Mouse (Mus musculus) layer of hippocampus, postnatal 25 days (tissue): ENCODE results near the gene Fhl3. TPM values are rescaled to one million over a fixed set of nuclear protein-coding genes. Genes with fewer than 3 reads are reported as not detected.
A peak's percentile ranks its signal among the peaks of the same experiment; 100 is the strongest.
"Not testable (repeated sequence)": the region's sequence is repeated elsewhere in the genome, so short reads cannot be mapped to it uniquely, and the experiment has no call there.

Experiments
- DNase-seq, 2 experiments: peaks; one replicate each; pipeline ENCODE4 v3.0.0; 2022; ENCODE audit warnings: mixed read lengths in 2 of 2, low spot score in 1 of 2; ENCODE audit errors: extremely low spot score in 1 of 2
- total RNA-seq, 2 experiments: library from RNA; stranded (reverse); gene quantifications; 2 replicates each; pipeline ENCODE4 v1.2.3; 2021

Fhl3 gene
- total RNA-seq, 2 experiments from 2014 or later = 2.3 to 2.8 TPM

GRCm38 (mm10) chr4:124708200-124708517 lies 7.7 kb downstream of the Fhl3 start:
- DNase-seq = not testable (repeated sequence)

DNA sequence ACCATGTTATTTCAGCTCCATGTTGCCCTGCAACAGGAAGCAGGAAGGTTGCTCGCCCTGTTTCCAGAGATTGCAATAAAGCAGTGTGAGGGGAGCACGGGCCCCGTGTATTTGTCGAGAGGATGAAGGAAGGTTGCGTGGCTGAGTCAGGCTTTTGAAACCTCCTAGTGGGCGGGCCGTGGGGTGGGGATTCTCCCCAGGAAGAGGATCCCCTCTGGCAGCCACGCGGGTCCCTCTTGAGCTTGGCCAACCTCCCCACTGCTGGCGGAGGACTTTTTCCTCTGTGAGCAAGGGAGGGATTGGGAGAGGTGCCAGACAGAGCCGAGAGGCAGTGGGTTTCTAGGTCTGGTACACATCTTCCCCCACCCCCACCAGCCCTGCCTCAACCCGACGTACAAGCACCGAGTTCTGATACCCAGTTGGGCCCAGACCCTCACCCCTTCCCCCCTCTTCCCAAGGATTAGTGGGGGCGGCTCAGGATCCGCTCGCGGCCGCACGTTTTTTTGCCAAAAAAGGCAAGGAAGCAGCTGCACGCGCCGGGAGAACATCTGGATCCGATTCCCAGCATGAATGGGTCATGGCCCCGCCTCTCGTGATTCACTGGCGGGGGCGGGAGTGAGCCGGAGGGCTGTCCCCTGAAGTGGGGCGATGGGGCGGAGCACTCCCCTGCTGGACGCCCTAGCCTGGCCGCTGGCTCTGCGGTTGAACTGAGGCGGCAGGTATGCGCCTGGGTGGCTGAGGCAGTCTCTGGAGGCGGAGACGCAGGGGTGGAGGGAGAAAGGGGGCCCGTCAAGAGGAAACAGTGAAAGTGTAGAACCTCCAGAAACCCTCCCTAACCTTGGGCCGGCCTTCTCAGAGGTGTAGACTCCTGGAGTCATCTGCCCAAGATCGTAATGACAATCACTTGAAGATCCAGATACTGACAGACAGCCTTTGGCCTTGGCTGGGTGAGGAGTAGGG lies 8.3 kb downstream of the Fhl3 start:
- peak; percentile 41 to 52 for DNase-seq

GRCm38 (mm10) chr4:124709961-124710446 lies 9.5 kb downstream of the Fhl3 start:
- no peak for DNase-seq

- no peak for DNase-seq
Observed at GRCm38 (mm10) chr4:124710776-124711291, 10.3 kb downstream of the Fhl3 start.

DNA sequence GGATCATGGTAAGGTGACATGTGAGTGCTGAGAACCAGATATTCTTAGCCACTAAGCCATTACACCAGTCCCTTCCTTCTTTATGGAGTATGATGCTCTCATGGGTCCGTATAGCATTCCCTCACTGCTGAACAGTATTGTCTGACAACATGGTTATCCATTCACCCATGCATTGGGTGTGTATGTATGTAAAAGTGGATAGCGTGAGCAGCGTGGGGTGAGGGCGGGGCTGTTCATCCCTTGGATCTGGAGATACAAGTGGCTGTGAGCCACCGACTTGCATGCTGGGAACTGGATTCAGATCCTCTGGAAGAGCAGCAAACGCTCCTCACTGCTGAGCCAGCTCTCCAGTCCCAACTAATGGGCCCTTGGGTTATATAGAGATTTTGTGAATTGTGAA lies 12.1 kb downstream of the Fhl3 start:
- no peak for DNase-seq

DNA sequence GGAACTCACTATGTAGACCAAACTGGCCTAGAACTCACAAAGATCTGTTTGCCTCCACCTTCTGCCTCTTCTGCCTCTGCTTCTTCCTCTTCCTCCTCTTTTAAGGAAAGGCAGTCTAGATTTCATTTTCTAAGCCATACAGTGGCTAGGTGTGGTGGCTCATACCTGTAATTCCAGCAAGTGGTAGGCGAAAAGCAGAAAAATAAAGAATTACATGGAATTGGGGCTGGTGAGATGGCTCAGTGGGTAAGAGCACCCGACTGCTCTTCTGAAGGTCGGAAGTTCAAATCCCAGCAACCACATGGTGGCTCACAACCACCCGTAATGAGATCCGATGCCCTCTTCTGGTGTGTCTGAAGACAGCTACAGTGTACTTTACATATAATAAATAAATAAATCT lies 13.3 kb downstream of the Fhl3 start:
- not testable (repeated sequence) for DNase-seq

GRCm38 (mm10) chr4:124714545-124715481 lies 14.3 kb downstream of the Fhl3 start, which contains the start of gene Sf3a3:
Gene Sf3a3 (plus strand): TSS chr4:124714776.
- DNase-seq = peak; percentile 88

GRCm38 (mm10) chr4:124719101-124719500 lies 18.6 kb downstream of the Fhl3 start:
- no peak for DNase-seq

DNA sequence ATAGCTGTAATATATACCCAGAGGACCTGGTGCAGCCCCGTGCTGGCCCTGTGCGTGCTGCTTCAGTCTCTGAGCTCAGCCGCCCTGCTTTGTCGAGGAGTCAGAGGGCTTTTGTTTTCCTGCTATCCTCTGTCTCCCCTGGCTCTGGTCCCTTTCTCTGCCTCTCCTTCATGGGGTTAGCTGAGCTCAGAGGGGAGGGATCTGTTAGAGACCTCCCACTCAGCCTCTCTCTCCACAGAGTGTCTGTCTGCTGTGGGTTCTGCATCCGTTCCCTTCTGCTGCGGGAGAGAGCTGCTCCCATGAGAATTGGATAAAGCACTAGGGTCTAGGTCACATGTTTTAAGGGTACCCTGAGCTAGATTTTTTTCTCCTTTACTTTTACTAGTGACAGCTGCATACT lies 25.6 kb downstream of the Fhl3 start:
- DNase-seq = no peak

DNA sequence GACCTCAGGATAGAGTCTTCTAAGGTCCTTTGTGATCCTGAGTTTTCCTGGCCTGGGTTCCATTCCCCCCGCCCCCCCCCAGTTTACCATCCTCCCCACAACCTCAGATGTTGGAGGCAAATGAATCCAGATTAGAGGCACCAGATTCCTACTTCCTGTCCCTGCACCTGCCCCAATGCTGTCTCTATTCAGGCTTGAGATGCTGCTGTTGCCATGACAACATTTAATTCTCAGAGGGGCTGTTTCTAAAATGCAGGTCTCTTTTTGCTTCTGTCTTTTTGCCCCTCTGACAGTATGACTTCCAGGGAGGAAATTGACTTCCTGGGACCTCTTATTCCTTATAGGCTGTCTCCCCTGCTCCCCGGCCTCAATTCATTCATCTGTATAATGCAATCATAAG lies 36.5 kb downstream of the Fhl3 start:
- no peak for DNase-seq

GRCm38 (mm10) chr4:124737486-124737885 lies 37.0 kb downstream of the Fhl3 start:
- DNase-seq = no peak

DNA sequence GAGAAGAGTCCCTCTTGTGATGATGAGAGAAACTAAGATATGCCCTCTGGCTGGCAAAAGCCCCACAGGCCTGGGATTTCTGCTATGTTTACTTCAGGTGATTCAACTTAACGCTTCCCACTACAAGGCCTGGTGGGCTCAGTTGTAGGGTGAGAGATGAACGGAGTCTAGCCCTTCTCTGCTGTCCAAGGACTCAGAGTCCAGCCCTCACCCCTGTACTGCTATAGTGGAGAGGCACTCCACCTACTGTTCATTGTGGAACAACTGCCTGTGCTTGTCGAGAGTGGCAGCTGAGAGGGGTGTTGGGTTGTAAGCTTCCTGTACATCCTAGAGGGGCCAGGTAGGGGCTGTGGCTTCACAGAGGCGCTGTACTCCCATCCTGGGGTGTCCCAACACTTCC lies 37.5 kb downstream of the Fhl3 start:
- DNase-seq = no peak

DNA sequence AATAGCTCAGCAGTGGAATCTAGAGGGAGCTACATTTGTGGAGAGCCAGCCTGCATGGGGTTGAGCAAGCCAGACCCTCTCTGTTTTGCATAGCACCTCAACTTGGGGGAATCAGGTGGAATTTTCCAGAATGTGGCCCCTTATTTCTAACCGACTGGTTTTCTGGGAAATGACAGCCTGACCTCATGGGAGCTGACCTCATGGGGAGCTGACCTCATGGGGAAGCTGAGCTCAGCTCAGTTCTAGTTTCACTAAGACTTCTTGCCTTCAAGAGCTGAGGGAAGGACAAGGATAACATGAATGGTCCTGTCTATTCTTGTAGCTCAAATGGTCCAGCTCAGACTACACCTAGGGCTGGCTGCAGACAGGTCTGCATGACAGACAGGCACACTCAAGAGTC lies 38.3 kb downstream of the Fhl3 start:
- no peak for DNase-seq

DNA sequence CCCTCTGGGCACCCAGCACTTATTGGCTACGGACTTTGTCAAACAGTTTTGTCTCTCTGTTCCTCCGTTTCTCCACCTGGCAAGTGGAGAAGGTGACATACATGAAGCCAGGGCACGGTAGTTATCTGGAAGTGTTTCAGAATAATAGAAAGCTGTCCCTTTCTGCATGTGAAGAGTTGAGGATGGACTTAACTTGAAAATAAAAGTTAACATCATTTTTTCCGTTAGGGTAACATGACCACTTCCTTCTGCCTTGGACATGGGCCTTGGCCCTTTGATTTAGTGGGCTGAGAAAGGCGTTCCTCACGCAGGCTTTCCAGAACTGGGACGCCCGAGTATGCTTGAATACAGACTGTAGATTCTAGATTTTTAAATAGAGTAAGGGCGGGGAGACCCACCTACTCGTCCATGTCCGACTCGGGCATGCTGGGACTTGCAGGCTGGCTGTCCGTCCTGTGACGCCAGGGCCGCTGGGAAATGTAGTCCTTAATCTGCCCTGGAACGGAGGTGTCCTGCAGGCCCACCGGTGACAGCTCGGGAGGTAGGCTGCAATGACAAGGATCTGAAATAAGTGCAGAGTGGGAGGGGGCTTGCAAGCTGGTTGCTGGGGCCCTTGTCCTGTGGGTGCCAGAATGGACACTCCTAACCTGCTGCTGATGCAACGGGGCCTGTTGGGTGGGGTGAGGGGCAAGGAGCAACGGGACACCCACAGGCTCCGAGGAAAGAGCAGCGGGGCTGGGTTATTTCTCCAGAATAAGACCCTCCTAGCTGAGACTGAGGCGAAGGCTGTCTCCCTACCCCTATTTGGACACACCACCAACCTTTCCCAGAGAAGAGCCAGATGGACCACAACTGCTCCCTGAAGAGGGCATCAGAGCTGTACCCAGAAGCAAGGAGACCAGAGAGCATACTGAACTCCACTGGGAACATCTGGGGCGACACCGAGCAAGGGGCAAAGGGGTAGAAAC lies 41.2 kb downstream of the Fhl3 start, which contains the start of gene Inpp5b:
Gene Inpp5b, plus strand, starts transcription at position 475 of the 968 bp plus-strand sequence.
- DNase-seq = peak; percentile 68 to 72

DNA sequence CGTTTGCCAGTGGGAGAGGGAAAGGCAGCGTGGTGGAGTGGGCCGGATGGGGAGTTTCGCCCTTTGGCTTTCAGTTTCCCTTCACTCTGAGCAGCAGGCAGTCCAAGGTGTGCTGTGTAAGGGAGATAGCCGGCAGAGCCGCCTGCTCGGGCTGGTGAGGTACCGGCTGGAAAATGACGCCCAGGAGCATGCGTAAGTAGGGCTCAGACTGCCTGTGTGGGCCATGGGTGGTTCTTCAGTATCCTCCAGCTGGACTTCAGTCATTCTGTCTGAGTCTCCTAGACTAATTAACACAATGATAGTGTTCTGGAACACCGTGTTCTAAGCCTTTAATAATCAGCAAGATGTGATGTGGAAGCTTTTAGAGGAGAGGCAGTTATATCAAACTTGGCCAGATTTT lies 42.3 kb downstream of the Fhl3 start:
- DNase-seq = no peak

DNA sequence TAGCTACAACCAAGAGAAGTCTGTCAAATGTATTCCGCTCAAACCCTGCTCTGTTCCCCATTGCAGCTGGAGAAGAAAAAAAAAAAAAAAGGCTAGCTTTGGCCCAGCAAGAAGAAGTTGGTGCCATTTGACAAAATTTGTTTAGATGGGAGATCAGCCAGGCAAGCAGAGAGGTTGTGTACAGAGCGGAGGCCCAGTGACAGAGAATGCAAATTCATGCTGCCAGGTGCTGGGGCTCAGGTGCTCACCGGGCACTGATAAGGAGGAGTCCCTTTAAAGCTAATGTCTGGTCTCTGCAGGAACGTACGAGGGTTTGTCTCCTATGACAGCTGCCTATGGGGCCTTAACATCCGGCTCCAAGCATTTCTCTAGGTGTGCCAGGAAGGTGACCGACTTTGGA lies 46.1 kb downstream of the Fhl3 start:
- no peak for DNase-seq

DNA sequence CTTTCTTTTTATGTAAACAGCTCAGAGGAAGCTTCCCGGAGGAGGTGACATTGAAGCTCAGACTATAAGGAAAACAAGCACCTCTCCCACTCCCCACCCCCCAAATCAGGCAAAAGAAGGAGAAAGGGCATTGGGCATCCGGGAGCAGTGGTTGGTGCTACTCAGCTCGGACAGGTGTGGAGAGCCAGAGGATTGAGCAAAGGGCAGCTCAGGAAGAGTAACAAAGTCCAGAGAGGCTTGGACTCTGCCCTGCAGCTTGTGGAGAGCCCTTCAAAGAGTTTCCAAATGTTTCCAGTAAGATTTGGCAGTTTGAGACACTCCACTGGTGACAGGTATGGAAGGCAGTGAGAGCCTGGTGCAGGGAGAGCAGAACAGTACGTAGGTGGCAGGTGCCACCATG lies 47.4 kb downstream of the Fhl3 start:
- no peak for DNase-seq

DNA sequence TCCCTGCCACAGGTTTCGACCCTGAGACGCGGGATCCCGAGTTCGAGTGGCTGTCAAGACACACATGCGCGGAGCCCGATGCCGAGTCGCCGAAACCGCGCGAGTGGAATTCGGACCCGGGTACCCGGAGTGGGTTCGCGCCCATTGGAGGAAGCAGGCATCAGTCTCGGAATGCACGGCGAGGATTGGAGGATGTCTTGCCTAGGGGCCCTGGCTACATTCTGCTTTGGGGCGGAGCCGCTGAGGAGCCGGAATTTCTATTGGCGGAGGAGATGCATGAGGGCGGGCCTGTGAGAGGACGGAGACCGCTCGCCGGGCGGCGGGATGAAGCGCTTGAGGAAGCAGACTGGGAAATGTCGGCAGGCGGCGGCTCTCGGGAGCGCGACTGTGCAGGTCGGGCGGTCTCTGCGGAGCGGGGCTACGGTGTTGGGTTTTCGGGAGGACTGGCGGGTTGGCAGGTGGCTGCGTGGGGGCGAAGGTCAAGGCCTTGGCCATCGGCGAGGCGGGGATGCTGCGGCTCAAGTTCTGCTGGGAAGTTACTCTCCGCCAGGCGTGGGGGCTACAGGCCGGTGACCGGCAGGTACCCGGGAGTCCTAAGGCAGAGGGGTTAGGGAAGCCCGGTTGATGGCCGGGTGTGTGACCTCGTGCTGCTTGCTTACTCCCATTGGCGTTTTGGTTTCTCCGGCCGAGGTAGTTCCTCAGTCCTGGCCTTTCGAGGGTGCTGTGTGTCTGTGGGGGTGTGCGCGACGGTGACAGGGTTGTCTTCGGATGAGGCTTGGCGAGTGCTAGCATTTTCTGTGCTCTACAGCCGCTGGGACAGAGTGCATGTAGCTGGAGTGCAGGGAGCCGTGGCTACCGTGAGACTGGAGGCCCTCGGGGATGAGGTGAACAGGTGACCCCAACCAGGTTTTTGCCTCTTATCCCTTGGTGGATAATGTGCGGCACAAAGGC lies 51.1 kb downstream of the Fhl3 start:
- peak; percentile 96 for DNase-seq
